Mouse (Mus musculus) A20 (cell line): Measurements from ENCODE around the gene Cpxm2.

Source experiments
- DNase-seq: peaks from one replicate; pipeline ENCODE4 v3.0.0-alpha.2; 2011; ENCODE audit warnings: low read depth, low spot score

Gene Cpxm2

GRCm38 (mm10) chr7:132145227-132145800 is 9.2 kb downstream of the Cpxm2 start:
- no peak for DNase-seq

- no peak for DNase-seq
Measured at GRCm38 (mm10) chr7:132128687-132129086, 25.9 kb downstream of the Cpxm2 start.

DNA sequence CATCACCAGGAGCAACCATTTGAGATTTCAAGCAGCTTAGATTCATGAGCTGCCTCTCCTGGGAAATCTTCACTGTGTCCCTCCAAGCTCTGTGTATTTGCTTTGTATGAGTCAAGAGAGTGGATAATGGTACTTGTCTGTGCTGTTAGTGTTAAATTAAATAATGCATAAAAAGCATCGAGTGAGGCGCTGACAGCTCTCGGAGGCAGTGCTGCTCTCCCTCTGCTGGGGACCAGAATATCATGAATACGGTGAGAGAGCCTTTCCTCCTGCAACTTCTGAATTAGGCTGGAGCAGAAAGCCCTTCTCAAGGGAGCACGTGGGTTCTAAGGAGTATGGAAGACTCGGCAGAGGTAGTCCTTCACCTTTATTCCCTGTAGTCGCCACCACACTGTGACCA is 29.6 kb downstream of the Cpxm2 start:
- DNase-seq, result no peak

DNA sequence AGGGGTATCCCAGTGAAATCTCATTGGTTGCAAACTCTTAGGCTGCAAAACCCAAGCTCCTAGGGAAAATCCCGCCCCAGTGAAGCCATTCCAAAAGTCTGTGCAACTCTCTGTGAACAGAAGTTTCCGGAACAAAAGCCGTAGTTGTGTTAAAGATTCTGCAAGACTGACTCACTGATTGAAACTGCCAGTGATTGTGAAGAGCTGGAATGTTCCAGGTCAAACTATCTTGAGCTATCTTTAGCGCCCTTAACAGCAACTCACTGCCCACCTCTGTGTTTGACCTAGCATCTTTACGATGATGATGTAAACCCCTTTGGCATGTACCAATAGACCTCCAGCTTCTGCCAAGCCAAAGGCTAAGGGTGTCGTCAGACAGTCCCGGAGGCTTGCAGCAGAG is 31.3 kb downstream of the Cpxm2 start:
- no peak for DNase-seq

GRCm38 (mm10) chr7:132119817-132120216 is 34.7 kb downstream of the Cpxm2 start:
- DNase-seq, result no peak

DNA sequence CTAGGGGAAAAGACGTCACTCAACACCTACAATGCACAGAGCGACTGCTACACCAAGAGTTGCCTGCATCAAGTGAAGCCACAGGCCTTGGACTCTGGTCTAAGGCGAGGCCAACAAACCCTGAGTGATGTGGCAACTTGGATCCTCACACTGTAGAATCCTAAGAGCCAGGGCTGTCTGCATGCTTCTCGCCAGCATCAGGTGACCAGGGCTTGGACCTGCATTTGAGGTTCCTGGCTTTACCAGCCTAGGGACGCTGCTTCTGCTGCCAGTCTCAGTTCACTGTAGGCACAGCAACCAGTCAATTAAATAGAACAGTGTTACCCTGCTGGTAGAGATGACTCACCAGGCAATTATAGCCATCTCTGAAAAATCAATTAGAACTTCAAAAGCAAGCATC is 42.8 kb downstream of the Cpxm2 start:
- DNase-seq, result no peak

GRCm38 (mm10) chr7:132110308-132110707 is 44.2 kb downstream of the Cpxm2 start:
- DNase-seq, result no peak

GRCm38 (mm10) chr7:132106891-132107290 is 47.6 kb downstream of the Cpxm2 start:
- no peak for DNase-seq

- DNase-seq, result no peak
Measured at GRCm38 (mm10) chr7:132105326-132105725, 49.2 kb downstream of the Cpxm2 start.

DNA sequence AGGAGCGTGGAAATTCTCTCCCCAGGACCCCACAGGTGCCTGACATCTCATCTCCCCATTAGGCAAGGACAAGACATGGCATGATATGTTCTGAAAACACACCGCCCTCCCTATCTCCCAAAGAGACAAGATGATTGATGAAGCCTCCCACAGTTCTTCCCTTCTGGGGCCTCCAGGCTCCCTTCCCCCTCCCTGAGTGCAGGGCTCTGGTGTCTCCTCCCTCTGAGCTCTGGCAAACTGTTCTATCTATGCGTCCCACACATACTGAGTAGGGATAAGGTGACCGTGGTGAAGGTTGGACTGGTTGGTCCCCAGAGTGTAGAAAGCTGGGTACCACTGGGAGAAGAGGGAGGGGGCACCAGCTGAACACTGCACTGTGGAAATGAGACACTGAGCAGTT is 56.1 kb downstream of the Cpxm2 start:
- no peak for DNase-seq

DNA sequence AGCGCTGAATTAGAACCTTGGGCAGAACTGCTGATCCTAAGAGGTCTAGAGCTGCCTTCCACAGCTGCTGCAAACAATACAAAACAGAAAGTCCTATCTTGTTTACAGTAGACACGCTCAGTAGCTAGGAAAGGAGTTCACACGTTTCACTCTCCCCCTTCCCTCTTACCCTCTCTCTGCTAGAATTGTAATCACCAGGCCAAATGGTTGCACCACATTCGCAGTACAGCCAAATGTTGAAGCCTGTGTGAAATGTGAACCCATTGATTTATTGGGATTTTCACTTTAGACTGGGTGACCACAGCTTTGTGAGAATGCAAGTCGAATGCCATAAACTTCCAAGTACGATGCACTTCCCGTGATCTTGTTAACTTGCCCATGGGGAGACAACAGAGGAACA is 59.9 kb downstream of the Cpxm2 start:
- DNase-seq, result no peak

- DNase-seq, result no peak
Measured at GRCm38 (mm10) chr7:132091551-132091950, 63.0 kb downstream of the Cpxm2 start.

- DNase-seq, result no peak
Measured at GRCm38 (mm10) chr7:132088606-132089005, 65.9 kb downstream of the Cpxm2 start.

GRCm38 (mm10) chr7:132088181-132088580 is 66.4 kb downstream of the Cpxm2 start:
- DNase-seq, result no peak

GRCm38 (mm10) chr7:132075825-132076224 is 78.7 kb downstream of the Cpxm2 start:
- DNase-seq, result no peak

DNA sequence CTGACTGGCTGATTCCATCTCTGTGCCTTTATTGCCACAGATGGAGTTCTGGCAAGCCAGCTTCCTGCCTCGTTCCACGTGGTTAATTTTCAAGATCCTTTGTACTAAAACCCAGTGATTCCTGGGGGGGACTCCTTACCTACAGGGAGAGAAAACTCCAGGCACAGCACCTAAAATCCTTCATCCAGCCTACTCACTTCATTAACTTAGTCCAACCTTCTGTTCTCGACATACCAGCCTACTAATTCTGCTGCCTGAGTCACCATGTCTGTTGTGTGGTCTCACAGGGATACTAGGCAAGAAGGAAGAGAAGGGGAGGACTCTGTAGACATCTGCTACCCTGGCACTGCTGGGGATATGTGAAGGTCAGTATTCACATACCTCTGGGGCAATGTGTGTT is 80.0 kb downstream of the Cpxm2 start:
- no peak for DNase-seq

- no peak for DNase-seq
Measured at GRCm38 (mm10) chr7:132070877-132071625, 83.5 kb downstream of the Cpxm2 start.

GRCm38 (mm10) chr7:132067951-132068350 is 86.6 kb downstream of the Cpxm2 start:
- DNase-seq, result no peak

GRCm38 (mm10) chr7:132067511-132067910 is 87.0 kb downstream of the Cpxm2 start:
- no peak for DNase-seq

GRCm38 (mm10) chr7:132060116-132060515 is 94.4 kb downstream of the Cpxm2 start:
- DNase-seq, result no peak

DNA sequence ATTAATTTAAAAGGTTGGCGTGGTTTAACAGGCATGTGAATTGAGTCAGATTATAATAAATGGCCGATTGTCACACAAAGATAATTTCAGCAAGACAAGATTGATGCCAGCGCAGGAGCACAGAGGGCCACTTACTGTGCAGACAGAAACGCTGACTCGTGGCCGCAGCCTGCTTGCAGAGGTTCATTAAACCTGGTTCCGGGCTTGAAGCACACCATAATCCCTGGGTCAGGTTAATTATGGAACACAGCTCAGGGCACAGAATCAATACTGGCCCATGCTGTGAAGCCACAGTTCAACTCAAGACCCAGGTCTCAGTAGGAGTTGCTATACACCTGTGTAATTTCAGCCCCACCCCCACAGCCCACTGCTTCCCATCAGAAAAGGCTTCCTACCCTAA is 98.0 kb downstream of the Cpxm2 start:
- no peak for DNase-seq

DNA sequence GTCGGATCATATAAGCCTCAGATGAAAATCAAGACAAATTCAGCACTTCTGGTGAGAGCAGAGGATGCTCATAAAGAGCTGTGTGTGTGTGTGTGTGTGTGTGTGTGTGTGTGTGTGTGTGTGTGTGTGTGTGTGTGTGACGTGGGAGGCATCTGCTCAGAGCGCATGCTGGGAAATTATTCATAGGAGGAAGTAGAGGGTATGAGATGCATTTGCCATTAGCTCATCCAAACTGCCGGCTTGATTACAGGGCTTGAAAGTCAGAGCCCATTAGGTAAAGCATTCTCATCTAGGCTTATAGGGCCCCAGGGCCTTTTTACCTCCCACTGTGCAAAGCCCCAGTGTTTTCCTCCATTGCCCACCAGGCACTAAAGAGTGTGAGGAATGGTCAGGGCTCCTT is 107.9 kb downstream of the Cpxm2 start:
- no peak for DNase-seq

GRCm38 (mm10) chr7:132031940-132032531 is 122.5 kb downstream of the Cpxm2 start:
- no peak for DNase-seq
